Mouse (Mus musculus) embryo, embryonic 11.5 days (tissue): ENCODE data around the gene Slc5a11.

ENCODE experiments used
- DNase-seq: peaks from one replicate; pipeline ENCODE4 v3.0.0-alpha.2; 2012; ENCODE audit warnings: low read depth, low spot score

Gene Slc5a11

GRCm38 (mm10) chr7:123212316-123212715, 2.3 kb upstream of the Slc5a11 start:
- DNase-seq: no peak

GRCm38 (mm10) chr7:123215138-123215537, 558 bp downstream of the Slc5a11 start:
- no peak for DNase-seq

GRCm38 (mm10) chr7:123217448-123218354, 3.1 kb downstream of the Slc5a11 start:
- DNase-seq: no peak

- DNase-seq: no peak
These were observed 4.0 kb downstream of the Slc5a11 start for GRCm38 (mm10) chr7:123218620-123219019.

- DNase-seq: no peak
These were observed 5.4 kb downstream of the Slc5a11 start for GRCm38 (mm10) chr7:123219781-123220632.

- DNase-seq: no peak
These were observed 6.0 kb downstream of the Slc5a11 start for GRCm38 (mm10) chr7:123220633-123220942.

GRCm38 (mm10) chr7:123224076-123224475, 9.5 kb downstream of the Slc5a11 start:
- DNase-seq: no peak

GRCm38 (mm10) chr7:123225159-123225558, 10.6 kb downstream of the Slc5a11 start:
- no peak for DNase-seq

GRCm38 (mm10) chr7:123235449-123235848, 20.9 kb downstream of the Slc5a11 start:
- peak; percentile 36 for DNase-seq

- no peak for DNase-seq
These were observed 24.0 kb downstream of the Slc5a11 start for GRCm38 (mm10) chr7:123238621-123239020.

- DNase-seq: no peak
These were observed 25.5 kb downstream of the Slc5a11 start for GRCm38 (mm10) chr7:123240064-123240463.

- no peak for DNase-seq
These were observed 27.7 kb downstream of the Slc5a11 start for GRCm38 (mm10) chr7:123242241-123242640.

GRCm38 (mm10) chr7:123244833-123245232, 30.3 kb downstream of the Slc5a11 start:
- no peak for DNase-seq

GRCm38 (mm10) chr7:123246504-123247084, 32.0 kb downstream of the Slc5a11 start:
- no peak for DNase-seq

- DNase-seq: no peak
These were observed 33.6 kb downstream of the Slc5a11 start for GRCm38 (mm10) chr7:123248166-123248565.

GRCm38 (mm10) chr7:123251343-123251742, 36.8 kb downstream of the Slc5a11 start:
- DNase-seq: no peak

GRCm38 (mm10) chr7:123253396-123253795, 38.8 kb downstream of the Slc5a11 start:
- no peak for DNase-seq

GRCm38 (mm10) chr7:123254196-123254970, 39.8 kb downstream of the Slc5a11 start:
- no peak for DNase-seq

GRCm38 (mm10) chr7:123258103-123258502, 43.5 kb downstream of the Slc5a11 start:
- DNase-seq: no peak

GRCm38 (mm10) chr7:123273056-123273455, 58.5 kb downstream of the Slc5a11 start:
- DNase-seq: no peak

- DNase-seq: no peak
These were observed 62.0 kb downstream of the Slc5a11 start for GRCm38 (mm10) chr7:123276568-123276967.
